Mouse (Mus musculus) midbrain, embryonic 15.5 days (tissue): Measurements from ENCODE around the gene Micall1. TPM values are rescaled to one million over a fixed set of nuclear protein-coding genes. Genes with fewer than 3 reads are reported as not detected.

ENCODE experiments used
- ATAC-seq: fragments of 200-750 bp; cut with Nextera tagmentation; replicated peaks from 2 replicates; pipeline ENCODE4 v1.8.0; 2017; ENCODE audit warnings: moderate TSS enrichment
- H3K27ac ChIP-seq: fragments of 300-500 bp; sonication (generic); 2 replicates; pipeline ENCODE4 v1.5.1; 2015; ENCODE audit warnings: mild to moderate bottlenecking, inconsistent platforms
- H3K27me3 ChIP-seq: fragments of 300-500 bp; sonication (generic); replicated peaks from 2 replicates; pipeline ENCODE4 v1.6.1; 2015; ENCODE audit warnings: inconsistent platforms
- H3K36me3 ChIP-seq: fragments of 300-500 bp; sonication (generic); replicated peaks from 2 replicates; pipeline ENCODE4 v1.6.1; 2015; ENCODE audit warnings: inconsistent platforms
- H3K4me1 ChIP-seq: fragments of 300-500 bp; sonication (generic); 2 replicates; pipeline ENCODE4 v1.6.1; 2015; ENCODE audit warnings: inconsistent platforms
- H3K4me2 ChIP-seq: fragments of 300-500 bp; sonication (generic); 2 replicates; pipeline ENCODE4 v1.6.1; 2015; ENCODE audit warnings: inconsistent platforms, mild to moderate bottlenecking, moderate library complexity
- H3K4me3 ChIP-seq: fragments of 300-500 bp; sonication (generic); 2 replicates; pipeline ENCODE4 v1.5.1; 2015; ENCODE audit warnings: mild to moderate bottlenecking, inconsistent platforms
- H3K9ac ChIP-seq: fragments of 300-500 bp; sonication (generic); 2 replicates; pipeline ENCODE4 v1.6.1; 2015; ENCODE audit warnings: mild to moderate bottlenecking, inconsistent platforms
- H3K9me3 ChIP-seq: fragments of 300-500 bp; sonication (generic); 2 replicates; pipeline ENCODE4 v1.6.1; 2016; ENCODE audit warnings: inconsistent platforms
- WGBS: fragments of 180-500 bp; shearing (Covaris S2); methylation state at CpG from one replicate; pipeline ENCODE4 v1.1.7; 2015; ENCODE audit warnings: mixed read lengths; 5-methylcytosine and 5-hydroxymethylcytosine counted together
- polyA plus RNA-seq: library from polyadenylated mRNA; unstranded; fragments of >200 nt; fragmentation: Nextera tagmentation; extraction: Ambion mirVana; gene quantifications from 2 replicates; pipeline ENCODE4 v1.2.1, GENCODE M21; 2015

The Micall1 gene
- polyA plus RNA-seq, 1 experiment from 2014 or later: 15.8 TPM

GRCm38 (mm10) chr15:79122546-79122945 lies 13.8 kb downstream of the Micall1 start:
- Histone ChIP-seq H3K4me2 (no peak overlapping the region), H3K4me1 (no peaks in the 10 kb centered on the region), H3K4me3 (no peak overlapping the region), H3K27me3 (no peaks in the 10 kb centered on the region), H3K9ac (no peak overlapping the region), H3K27ac (no peak overlapping the region), H3K9me3 (no peaks in the 10 kb centered on the region), H3K36me3 (peaks cover 36% of the 10 kb centered on the region)
- 84% methylated on average over 13 of the region's 13 CpGs for WGBS
- ATAC-seq: no peak

- Histone ChIP-seq H3K4me2 (no peak overlapping the region), H3K36me3 (peaks cover 43% of the 10 kb centered on the region), H3K27ac (no peak overlapping the region), H3K27me3 (no peaks in the 10 kb centered on the region), H3K9me3 (no peaks in the 10 kb centered on the region), H3K4me3 (no peak overlapping the region), H3K4me1 (no peaks in the 10 kb centered on the region), H3K9ac (no peak overlapping the region)
- no peak for ATAC-seq
- WGBS: 92% methylated on average over 6 of the region's 6 CpGs
Observed at GRCm38 (mm10) chr15:79123751-79124150, 15.1 kb downstream of the Micall1 start.

- Histone ChIP-seq H3K4me1 (no peaks in the 10 kb centered on the region), H3K9me3 (no peaks in the 10 kb centered on the region), H3K4me3 (no peak overlapping the region), H3K4me2 (no peak overlapping the region), H3K36me3 (peaks cover 45% of the 10 kb centered on the region), H3K27me3 (no peaks in the 10 kb centered on the region), H3K9ac (no peak overlapping the region), H3K27ac (no peak overlapping the region)
- no peak for ATAC-seq
- 86% methylated on average over 10 of the region's 10 CpGs for WGBS
Observed at GRCm38 (mm10) chr15:79124331-79124875, 15.7 kb downstream of the Micall1 start.

GRCm38 (mm10) chr15:79126217-79126932 lies 17.7 kb downstream of the Micall1 start:
- peaks cover 58% of the 10 kb centered on the region for H3K36me3 ChIP-seq
- H3K9me3 ChIP-seq: no peaks in the 10 kb centered on the region
- no peak for ATAC-seq
- no peak overlapping the region for H3K4me3 ChIP-seq
- H3K4me2 ChIP-seq: no peak overlapping the region
- WGBS: 84% methylated on average over 13 of the region's 13 CpGs
- H3K4me1 ChIP-seq: no peaks in the 10 kb centered on the region
- H3K9ac ChIP-seq: no peak overlapping the region
- H3K27ac ChIP-seq: no peak overlapping the region
- no peaks in the 10 kb centered on the region for H3K27me3 ChIP-seq

- Histone ChIP-seq H3K27me3 (no peaks in the 10 kb centered on the region), H3K9ac (no peak overlapping the region), H3K27ac (no peak overlapping the region), H3K36me3 (peaks cover 66% of the 10 kb centered on the region), H3K4me1 (no peaks in the 10 kb centered on the region), H3K4me2 (no peak overlapping the region), H3K4me3 (no peak overlapping the region), H3K9me3 (no peaks in the 10 kb centered on the region)
- 93% methylated on average over 12 of the region's 12 CpGs for WGBS
- no peak for ATAC-seq
Observed at GRCm38 (mm10) chr15:79127101-79127500, 18.4 kb downstream of the Micall1 start.

- H3K4me3 ChIP-seq: no peak overlapping the region
- no peak for ATAC-seq
- H3K4me2 ChIP-seq: no peak overlapping the region
- WGBS: 91% methylated on average over 5 of the region's 5 CpGs
- H3K27me3 ChIP-seq: no peaks in the 10 kb centered on the region
- H3K36me3 ChIP-seq: peaks cover 63% of the 10 kb centered on the region
- no peak overlapping the region for H3K9ac ChIP-seq
- no peak overlapping the region for H3K27ac ChIP-seq
- H3K4me1 ChIP-seq: no peaks in the 10 kb centered on the region
- no peaks in the 10 kb centered on the region for H3K9me3 ChIP-seq
Observed at GRCm38 (mm10) chr15:79128208-79128607, 19.5 kb downstream of the Micall1 start.

GRCm38 (mm10) chr15:79129311-79129710 lies 20.6 kb downstream of the Micall1 start:
- no peak overlapping the region for H3K4me3 ChIP-seq
- WGBS: 80% methylated on average over 7 of the region's 7 CpGs
- H3K9ac ChIP-seq: no peak overlapping the region
- H3K36me3 ChIP-seq: peaks cover 56% of the 10 kb centered on the region
- H3K27ac ChIP-seq: no peak overlapping the region
- H3K4me1 ChIP-seq: no peaks in the 10 kb centered on the region
- H3K27me3 ChIP-seq: no peaks in the 10 kb centered on the region
- H3K9me3 ChIP-seq: no peaks in the 10 kb centered on the region
- H3K4me2 ChIP-seq: no peak overlapping the region
- ATAC-seq: no peak

GRCm38 (mm10) chr15:79130782-79131181 lies 22.1 kb downstream of the Micall1 start:
- Histone ChIP-seq H3K9me3 (no peaks in the 10 kb centered on the region), H3K9ac (no peak overlapping the region), H3K27me3 (no peaks in the 10 kb centered on the region), H3K36me3 (peaks cover 44% of the 10 kb centered on the region), H3K4me1 (no peaks in the 10 kb centered on the region), H3K4me2 (no peak overlapping the region), H3K4me3 (no peak overlapping the region), H3K27ac (no peak overlapping the region)
- WGBS: 86% methylated on average over 10 of the region's 10 CpGs
- ATAC-seq: no peak

- H3K9ac ChIP-seq: no peak overlapping the region
- H3K36me3 ChIP-seq: peaks cover 40% of the 10 kb centered on the region
- ATAC-seq: no peak
- no peak overlapping the region for H3K4me3 ChIP-seq
- WGBS: 75% methylated on average over 7 of the region's 7 CpGs
- no peaks in the 10 kb centered on the region for H3K27me3 ChIP-seq
- no peak overlapping the region for H3K4me2 ChIP-seq
- H3K27ac ChIP-seq: no peak overlapping the region
- H3K4me1 ChIP-seq: no peaks in the 10 kb centered on the region
- no peaks in the 10 kb centered on the region for H3K9me3 ChIP-seq
Observed at GRCm38 (mm10) chr15:79131442-79131841, 22.7 kb downstream of the Micall1 start.

- Histone ChIP-seq H3K9ac (no peak overlapping the region), H3K4me3 (no peak overlapping the region)
Observed at GRCm38 (mm10) chr15:79133191-79133661, 24.5 kb downstream of the Micall1 start.

GRCm38 (mm10) chr15:79134496-79135270 lies 26.0 kb downstream of the Micall1 start:
- Histone ChIP-seq H3K27me3 (no peaks in the 10 kb centered on the region), H3K4me3 (no peak overlapping the region), H3K4me1 (no peaks in the 10 kb centered on the region), H3K36me3 (peaks cover 22% of the 10 kb centered on the region; the same call in 1 of the 2 replicates), H3K9me3 (no peaks in the 10 kb centered on the region), H3K9ac (no peak overlapping the region), H3K27ac (no peak overlapping the region), H3K4me2 (no peak overlapping the region)
- ATAC-seq: no peak
- 84% methylated on average over 9 of the region's 9 CpGs for WGBS

More at GRCm38 (mm10) chr15:79133191-79133661, 24.5 kb downstream of the Micall1 start:
- Histone ChIP-seq H3K27me3 (no peaks in the 10 kb centered on the region), H3K9me3 (no peaks in the 10 kb centered on the region), H3K27ac (no peak overlapping the region), H3K4me2 (no peak overlapping the region), H3K4me1 (no peaks in the 10 kb centered on the region), H3K36me3 (peaks cover 27% of the 10 kb centered on the region)
- 90% methylated on average over 6 of the region's 6 CpGs for WGBS
- ATAC-seq: no peak

GRCm38 (mm10) chr15:79135332-79135731 lies 26.6 kb downstream of the Micall1 start:
- H3K36me3 ChIP-seq: peaks cover 15% of the 10 kb centered on the region; the same call in 1 of the 2 replicates
- no peaks in the 10 kb centered on the region for H3K9me3 ChIP-seq
- no peak for ATAC-seq
- H3K27ac ChIP-seq: no peak overlapping the region
- no peak overlapping the region for H3K9ac ChIP-seq
- no peak overlapping the region for H3K4me2 ChIP-seq
- 78% methylated on average over 9 of the region's 9 CpGs for WGBS
- H3K4me1 ChIP-seq: peaks cover 5% of the 10 kb centered on the region
- H3K27me3 ChIP-seq: no peaks in the 10 kb centered on the region
- no peak overlapping the region for H3K4me3 ChIP-seq
